Mouse (Mus musculus) cerebellum, postnatal 25 days (tissue): Measurements from ENCODE around the gene Setd1b.
A peak's percentile ranks its signal among the peaks of the same experiment; 100 is the strongest.

ENCODE experiments used
- DNase-seq, 2 experiments: peaks; one replicate each; pipeline ENCODE4 v3.0.0; 2021; ENCODE audit warnings: mixed read lengths in 2 of 2

Setd1b gene

DNA sequence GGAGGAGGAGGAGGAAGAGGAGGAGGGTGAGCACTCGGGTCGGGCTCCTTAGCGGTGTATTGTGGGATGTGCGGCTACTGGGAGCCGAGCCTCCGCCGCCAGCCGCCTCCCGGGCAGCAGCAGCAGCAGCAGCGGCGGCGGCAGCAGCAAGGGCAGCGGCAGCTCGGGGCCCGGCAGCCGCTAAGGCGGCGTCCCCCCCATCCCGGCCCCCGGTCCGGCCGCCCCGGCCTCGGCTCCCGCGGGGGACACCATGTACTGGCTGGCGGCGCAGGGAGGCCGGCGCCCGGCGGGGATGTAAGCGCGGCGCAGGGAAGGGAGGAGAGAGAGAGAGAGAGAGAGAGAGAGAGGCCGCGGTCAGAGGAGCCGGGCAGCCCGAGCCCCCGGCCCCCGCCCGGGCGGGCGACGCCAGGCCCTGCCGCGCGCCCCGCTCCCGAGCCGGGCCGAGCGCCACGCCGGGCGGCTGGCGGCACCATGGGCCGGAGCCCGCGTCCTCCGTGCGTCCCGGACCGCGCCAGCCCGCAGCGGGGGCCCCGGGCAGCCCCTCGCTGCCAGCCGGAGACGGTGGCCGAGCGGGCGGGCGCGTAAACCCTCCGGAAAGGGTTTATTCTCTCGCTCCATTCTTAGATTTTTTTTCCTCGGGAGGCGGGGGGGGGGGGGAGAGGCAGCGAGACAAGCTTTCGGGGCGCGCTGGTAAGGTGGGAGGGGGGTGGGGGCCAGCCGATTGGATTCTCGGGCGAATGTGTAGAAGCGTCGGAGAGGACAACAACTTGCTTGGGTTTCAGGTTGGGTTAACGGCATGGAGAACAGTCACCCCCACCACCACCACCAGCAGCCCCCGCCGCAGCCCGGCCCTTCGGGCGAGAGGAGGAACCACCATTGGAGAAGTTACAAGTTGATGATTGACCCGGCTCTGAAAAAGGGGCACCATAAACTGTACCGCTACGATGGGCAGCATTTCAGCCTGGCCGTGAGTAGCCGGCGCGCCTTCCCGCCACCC, at the start of gene Setd1b:
Setd1b (plus strand) TSS at position 33 of the 997 bp plus-strand sequence.
- peak; percentile 73 to 76 for DNase-seq

DNA sequence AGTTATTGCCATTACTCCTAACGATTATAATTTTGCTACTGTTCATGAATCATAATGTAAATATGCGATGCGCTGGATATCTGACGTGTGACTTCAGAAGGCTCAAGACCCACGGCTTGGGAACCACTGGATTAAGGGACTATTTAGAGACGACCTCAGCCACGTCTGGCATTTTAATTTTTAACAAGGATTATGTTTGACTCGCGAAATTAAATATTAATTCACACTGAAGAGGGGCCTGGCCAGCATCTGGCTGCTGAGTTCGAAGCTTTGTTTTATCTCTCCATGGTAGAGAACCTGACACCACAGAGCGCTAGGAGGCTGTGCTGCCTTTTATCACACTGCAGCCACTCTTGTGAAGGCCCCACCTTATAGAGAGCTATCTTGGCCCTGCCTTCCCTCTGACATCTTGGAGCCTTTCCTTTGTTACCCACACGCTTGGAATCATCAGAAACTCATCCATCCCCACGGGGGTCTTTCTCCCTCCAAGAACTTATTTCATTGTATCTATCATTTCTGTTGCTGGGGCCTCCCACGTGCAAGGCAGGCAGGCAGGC, 48.8 kb upstream of the Setd1b start:
- DNase-seq, result no peak

DNA sequence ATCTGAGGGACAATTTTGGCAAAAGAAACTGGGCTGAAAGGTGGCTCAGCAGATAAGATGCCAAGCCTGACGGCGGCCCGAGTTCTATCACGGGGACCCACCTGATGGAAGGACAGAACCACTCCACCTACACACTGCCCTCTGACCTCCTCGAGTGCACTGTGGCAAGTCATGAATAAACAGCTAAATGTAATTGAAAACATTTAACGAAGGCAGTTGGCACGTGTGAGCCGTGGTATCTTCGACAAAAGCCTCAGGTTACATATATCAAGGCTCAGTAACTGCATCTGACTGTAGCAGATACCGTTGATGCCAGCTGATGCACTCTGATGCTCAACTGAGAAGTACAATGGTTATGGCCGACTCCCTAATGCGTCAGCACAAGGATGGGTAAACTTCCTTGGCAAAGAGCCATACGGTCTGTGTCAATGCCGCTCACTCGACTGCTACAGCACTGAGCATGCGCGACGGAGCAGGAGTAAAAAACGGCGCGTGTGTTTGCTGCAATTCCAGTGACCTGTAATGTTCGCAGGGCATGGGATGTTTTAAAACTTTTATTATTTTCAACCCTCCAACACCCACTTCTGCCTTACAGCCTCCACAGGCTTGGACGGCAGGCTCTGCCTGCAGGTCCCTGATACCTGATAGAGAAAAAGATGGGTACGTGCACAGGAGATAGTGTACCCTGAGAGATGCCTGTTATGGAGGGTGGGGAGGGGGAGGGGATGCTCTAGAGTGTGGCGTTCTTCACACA, 47.6 kb upstream of the Setd1b start:
- DNase-seq, result peak in 1 of 2 experiments; percentile 42

DNA sequence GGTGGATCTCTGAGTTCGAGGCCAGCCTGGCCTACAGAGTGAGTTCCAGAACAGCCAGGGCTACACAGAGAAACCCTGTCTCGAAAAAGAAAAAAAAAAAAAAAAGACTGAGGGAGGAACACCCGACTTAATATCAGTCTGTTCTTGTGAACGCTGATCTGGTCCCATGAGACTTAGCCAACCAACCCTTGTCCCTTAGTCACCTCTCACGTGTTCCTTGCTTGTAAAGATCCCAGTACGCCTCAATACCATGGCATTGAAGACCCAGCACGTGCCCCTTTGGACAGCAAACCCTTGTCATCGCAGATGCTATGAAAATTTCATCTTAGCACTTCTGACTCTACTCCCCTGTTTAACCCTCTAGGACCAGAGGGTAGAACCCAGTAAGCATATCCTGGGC, 45.7 kb upstream of the Setd1b start:
- no peak for DNase-seq

DNA sequence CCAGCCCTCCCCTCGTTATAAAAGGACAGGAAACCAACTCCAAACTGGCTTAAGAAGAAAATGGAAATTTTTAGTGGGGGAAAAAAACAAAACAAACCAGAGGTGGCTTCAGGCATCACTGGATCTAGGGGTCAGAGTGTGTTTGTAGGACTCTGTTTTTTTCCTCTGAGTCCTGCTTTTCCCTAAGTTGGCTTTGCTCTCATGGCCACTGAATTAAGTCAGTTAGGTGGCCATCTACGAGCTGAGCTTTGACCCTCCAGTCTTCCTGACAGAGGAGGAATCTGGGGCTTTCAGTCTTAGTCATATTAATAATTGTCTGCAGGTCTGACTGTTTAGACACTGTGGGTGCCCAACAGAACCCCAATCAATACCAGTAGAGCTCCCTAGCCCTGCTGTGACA, 43.5 kb upstream of the Setd1b start:
- DNase-seq, result no peak

DNA sequence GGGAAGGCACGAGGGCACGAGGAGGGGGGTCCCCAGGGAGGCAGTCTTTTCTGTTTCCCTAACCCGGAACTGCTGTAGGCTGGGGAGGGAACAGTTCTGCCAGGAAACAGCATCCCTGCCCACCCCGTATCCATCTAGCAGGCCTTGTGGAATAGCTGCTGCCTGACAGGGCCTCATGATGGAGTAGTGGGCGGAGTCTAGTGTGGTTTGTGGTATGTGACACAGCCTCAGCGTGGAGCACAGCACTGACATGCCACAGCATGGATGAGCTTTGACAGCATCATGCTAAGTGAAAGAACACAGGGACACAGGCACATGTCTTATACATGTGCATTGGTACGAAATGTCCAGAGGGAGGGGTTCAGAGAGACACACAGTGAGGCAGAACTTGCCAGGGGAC, 39.6 kb upstream of the Setd1b start:
- DNase-seq, result no peak

DNA sequence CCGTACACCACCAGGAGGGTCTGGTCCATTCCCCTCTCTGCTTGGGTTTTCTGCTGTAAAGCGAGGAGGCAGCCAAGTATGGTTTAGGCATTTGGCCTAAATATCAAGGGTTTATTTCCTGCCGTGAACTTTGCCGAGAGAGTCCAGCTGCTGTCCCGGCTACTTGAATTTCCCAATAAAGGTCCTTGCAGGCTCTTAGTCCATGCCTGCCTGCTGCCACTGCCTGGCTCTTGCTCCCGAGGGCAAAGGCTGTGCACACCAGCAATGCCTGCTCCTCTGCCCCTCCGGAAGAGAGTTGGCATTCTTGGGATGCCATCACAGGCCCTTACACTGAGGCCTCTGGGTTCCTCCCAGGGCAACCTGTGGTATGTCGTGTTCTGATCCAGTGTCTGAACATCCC, 38.4 kb upstream of the Setd1b start:
- no peak for DNase-seq

DNA sequence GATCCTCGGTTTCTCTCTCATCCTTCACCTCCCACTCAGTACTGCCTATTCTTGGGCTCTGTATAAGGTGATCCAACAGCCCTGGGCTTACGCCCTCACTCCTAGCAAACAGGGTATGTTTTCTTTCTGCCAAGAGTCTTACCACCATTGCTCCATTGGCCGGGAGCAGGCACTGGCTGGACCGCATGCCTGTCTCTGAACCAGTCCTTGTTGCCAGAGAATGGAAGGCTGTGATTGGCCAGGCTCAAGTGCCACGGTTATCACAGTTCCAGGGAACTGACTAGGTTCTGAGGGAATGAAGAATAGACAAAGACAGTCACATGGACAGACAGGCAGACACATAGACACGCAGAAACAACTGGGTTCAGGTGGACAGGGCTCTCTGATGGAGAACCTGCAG, 37.2 kb upstream of the Setd1b start:
- no peak for DNase-seq

DNA sequence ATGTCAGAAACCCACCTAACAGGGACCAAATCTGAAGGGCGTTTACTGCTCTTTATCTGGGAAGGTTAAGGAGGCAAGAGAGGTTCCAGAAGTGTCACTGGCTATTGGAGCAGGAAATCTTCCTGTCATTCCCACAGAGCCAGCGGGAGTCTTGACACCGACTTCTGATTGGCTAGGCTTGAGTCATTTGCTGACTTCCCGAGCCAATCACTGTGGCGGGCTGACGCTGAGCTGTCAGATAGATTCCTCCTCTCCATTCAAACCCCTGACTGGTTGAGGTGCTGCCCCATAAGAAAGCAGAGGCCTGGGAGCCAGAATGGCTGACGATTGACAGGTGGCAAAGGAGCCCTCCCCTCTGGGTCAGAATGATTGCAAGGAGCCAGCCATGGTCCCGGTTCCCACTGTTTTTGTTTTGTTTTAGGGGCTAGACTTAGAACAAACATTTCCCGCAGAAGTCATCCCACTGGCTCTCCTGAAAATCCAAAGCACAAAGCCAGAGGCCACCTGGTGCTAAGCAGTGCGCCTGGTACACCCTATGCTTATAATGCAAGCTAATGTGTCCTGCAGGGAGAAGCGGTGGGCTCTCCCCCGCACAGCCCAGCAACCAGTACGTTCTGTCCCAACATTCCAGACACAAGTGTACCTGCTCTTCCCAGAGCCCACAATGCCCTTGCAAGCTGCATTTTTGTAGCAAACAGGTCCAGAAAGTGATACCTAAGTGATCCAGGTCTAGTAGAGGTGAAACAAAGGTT, 32.4 kb upstream of the Setd1b start:
- peak; percentile 59 to 73 for DNase-seq

DNA sequence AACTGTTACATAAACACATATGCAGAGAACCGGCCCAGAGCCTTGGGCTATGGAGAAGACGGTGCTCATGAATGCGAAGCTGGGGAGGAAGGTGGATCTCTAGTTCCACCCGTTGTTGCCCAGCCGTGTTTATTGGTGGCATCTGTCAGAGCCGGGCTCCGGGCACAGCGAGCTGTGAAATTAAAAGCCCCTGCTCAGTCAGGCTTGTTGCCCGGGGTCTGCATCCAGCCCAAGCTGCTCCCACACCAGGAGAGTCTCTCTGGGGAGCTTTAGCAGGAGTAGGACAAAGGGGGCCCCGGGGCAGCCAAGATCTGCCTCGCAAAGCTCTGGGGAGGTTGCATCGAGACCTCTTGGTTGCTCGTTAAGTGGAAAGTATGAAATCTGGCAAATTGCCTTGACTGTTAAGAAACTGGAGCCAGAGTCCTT, 31.7 kb upstream of the Setd1b start:
- no peak for DNase-seq

DNA sequence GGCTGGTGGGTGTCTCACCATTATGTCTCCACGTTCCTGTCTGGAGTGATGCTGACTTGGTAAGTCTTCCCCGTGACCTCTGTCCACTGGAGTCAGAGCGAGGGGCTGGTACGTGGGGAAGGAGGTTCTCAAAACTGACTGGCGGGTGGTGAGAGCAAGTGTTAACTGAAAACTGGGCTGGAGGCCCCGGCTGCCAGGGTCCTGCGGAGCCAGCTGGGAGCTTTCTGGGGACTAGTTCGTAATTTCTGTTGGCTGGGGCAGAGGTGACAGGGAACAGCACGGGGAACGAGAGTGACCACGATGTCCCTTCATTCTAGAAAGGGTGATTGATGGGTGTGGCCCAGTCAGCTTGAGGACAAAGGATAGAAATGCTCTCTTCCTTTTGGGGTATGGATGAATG, 27.9 kb upstream of the Setd1b start:
- no peak for DNase-seq

DNA sequence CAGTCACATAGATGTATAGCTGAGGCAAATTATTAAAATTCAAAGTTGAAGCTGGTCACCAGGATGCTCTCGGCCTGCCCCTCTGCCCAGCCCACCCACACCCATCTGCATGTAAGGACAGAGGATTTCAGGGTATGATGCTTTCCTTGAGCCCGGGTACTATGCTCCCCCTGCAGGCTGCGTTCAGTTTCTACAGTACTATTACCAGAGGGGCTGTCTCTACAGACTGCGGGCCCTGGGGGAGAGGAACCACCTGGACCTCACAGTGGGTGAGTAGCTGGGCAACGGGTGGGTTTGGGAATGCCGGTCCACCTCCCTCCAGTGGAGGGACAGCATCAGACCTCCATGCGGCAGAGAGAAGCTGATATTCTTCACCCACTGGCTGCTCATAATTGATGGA, 27.1 kb upstream of the Setd1b start:
- peak in 1 of 2 experiments; percentile 49 for DNase-seq

DNA sequence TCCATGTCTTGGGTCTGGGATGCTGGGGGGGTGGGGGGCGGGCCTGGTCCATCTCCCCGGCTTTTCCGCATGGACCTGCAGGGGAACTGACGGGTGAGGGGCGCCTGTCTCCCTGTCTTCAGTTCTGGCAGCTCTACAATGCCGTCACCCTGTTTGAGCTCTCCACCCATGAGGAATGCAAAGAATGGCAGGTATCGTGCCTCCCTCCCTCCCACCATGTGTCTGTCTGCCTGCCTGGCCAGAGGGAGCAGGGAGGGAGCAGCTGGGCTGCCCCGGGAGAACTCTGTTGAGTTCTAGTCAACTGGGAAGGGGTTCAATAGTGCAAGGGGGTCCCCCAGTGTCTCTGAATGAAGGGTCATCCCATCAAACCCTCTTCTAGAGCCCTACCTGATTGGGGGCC, 25.9 kb upstream of the Setd1b start:
- no peak for DNase-seq

DNA sequence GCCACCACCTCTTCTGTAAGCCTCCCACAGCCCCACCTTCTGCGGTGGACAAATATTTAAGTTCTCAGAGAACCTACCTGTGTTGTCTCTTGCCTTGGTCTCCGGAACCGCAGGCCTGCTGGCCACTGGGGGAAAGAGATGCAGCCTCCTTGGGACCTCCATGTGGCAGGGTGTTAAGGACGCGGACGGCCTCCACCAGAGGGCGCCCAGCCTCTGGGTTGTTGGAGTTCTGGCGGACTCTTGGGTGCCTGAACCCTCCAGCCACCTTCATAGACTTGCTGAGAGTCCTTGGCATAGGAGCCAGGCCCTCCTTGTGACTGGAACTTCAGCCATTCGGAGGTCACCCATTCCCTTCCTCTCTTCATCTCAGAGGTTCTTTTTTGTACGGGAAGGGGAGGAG, 24.7 kb upstream of the Setd1b start:
- peak; percentile 77 to 90 for DNase-seq

DNA sequence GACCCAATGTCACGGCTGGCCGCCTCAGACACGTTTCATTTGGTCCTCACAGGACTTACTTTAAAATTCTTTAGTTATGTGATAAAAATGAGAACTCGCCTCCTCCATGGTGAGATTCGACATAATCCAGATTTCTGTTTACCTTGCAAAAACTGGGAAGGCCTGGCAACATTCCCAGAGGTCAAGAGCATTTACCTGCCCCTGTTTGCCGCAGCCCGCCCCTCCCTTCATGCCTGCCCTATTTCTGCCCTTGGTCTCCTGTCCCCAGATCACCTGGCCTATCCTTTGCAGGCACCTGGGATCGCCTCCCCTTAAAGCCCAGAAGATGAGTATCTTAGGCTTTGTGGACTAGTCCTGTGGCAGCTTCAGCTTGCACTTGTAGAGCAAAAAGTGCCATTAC, 24.2 kb upstream of the Setd1b start:
- peak in 1 of 2 experiments; percentile 27 for DNase-seq

DNA sequence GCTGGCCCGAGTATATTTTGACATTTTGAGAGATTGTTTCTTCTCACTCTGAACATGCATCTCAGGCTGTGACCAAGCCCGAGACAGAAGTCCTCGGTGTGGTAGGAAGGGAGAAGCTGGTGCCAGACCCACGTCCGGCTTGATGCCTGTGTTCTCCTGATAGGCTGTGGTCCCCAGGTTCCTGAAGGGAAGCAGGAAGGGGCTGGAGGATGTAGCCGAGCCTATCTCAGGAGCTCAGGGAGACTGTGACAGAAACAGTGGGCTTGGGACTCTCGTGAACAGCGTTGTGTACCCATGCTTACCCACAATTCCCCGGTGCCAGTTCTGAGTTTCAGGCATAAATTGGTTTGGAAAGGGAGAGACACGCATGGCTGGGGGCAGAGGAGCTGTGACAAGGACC, 23.2 kb upstream of the Setd1b start:
- peak in 1 of 2 experiments; percentile 19 for DNase-seq

DNA sequence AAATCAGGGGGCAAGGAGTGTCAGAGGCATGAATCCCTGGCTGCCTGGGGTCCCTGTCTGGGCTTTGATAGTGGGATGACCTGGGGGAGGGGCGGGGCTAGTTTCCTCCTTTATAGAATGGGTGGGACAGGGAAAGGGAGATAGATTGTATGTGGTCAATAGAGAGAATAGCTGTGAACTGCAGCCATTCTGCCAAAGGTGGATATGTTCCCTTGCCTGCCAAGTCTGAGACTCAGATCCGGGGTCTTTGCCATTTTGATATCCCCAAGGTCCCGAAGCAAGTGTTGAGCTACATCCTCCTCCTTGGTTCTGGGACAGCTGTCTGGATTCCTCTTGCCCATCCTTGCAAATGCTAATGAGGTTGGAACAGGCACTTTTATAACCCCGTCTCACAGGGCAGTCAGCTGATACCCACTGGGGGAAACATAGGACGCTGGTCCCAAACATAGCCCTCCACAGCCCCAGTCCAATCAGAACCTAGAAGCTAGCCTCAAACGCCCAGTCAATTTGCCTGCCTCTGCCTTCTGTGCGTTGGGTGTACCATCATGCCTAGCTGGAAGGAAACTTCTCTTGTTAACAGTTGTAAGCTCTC, 21.3 kb upstream of the Setd1b start:
- DNase-seq, result peak in 1 of 2 experiments; percentile 14

DNA sequence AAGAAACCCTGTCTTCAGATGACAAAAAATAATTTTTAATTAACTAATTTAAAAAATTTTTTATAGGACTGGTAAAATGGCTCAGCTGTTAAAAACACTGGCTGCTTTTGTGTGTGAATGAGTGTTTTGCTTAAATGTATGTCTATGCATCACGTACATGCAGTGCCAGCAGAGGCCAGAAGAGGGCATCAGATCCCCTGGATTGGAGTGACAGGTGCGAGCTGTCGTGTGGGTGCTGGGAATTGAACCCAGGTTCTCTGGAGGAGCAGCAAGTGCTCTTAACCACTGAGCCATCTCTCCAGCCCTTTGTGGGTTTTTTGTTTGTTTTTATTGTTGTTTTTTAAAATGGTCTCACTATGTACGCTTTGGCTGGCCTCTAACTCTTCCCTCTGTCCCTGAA, 19.8 kb upstream of the Setd1b start:
- DNase-seq, result peak in 1 of 2 experiments; percentile 52

DNA sequence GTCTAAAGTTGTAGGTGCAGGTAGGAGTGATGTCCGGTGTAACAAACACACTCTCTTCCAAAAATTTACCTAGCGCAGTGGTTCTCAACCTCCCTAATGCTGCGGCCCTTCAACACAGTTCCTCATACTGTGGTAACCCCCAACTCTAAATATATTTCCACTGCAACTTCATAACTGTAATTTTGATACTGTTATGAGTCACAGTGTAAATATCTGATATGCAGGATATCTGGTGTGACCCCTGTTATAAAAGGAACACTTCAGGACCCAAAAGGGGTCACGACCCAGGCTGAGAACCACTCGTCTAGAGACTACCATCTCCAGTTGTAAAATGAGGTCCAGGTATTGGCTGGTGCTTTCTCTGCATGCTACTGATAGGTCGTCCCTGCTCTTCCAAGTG, 16.9 kb upstream of the Setd1b start:
- DNase-seq, result no peak

DNA sequence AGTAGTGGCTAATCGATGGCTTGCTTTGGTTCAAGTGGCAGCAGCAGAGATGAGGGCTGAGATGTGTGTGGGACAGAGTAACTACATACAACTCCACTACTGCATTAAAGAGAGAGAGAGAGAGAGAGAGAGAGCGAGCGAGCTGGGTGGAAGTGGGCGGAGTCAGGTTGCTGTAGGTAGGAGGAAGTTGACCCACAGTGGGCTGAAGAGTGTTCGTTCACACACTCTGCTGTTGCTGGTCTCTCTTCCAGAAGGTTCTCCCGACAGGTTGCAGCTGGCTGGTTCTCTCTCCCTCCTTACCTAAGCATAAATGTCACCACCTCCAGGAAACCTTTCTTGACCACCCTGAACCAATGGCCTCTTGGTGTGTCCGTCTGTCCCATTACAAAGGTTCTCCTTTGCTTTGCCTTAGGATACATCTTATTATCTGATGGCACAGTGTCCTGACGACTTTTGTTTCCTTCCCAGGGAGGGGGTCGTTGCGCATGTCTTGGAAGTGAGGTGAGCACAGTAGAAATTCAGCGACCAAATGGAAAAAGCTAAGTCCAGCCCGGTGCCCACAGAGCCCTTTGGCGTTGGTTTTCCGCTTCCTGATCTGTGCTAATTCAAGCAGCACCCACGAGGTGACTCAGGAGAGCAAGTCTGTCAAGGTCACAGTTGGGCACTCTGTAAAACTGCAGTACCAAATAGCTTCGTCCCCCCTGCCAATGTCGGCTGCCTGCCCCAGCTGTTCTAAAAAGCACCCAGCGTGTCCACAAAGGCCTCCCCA, 16.2 kb upstream of the Setd1b start:
- DNase-seq, result peak in 1 of 2 experiments; percentile 13

DNA sequence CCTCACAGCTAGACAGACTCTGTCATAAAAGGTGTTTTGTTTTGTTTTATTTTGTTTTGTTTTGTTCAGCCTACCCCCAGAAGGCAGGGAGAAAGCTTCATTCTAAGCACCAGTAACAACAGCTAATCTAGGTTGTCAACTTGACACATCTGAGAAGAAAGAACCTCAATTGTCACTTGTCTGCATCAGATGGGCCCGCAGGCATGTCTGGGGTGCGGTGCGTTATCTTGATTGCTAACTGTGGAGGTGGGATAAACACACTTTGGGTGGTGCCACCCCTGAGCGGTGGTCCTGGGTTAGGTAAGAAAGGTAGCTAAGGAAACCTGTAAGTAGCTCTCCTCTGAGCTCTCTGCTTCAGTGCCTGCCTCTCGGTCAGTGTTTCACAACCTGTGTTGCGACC, 15.0 kb upstream of the Setd1b start:
- peak in 1 of 2 experiments; percentile 5 for DNase-seq
